Mouse (Mus musculus): ENCODE data around the gene Myo1e. TPM values are rescaled to one million over a fixed set of nuclear protein-coding genes. Genes with fewer than 3 reads are reported as not detected.

Gene Myo1e
- polyA plus RNA-seq, 1 experiment: 13.9 TPM

Other genes with a start within 250 kb of the Myo1e start
- 12.9 and 15.7 TPM in 2 replicates for gene Bnip2, start 217.9 kb upstream of the Myo1e start, polyA plus RNA-seq (2012; rRNA removed)
- 25.8 and 29.4 TPM in 2 replicates for gene Gtf2a2, start 194.8 kb upstream of the Myo1e start, polyA plus RNA-seq (2012; rRNA removed)
- 16.2 and 17.8 TPM in 2 replicates for gene Gcnt3, start 169.3 kb upstream of the Myo1e start, polyA plus RNA-seq (2012; rRNA removed)
- gene Fam81a, start 64.8 kb upstream of the Myo1e start, polyA plus RNA-seq (2012; rRNA removed): 0.07 and 0.33 TPM in 2 replicates
- gene Ccnb2, start 214.2 kb downstream of the Myo1e start, polyA plus RNA-seq (2012; rRNA removed): 40.2 and 45.3 TPM in 2 replicates